Mouse (Mus musculus) lung, embryonic 15.5 days (tissue): ENCODE data around the gene Fndc3a. TPM values are rescaled to one million over a fixed set of nuclear protein-coding genes. Genes with fewer than 3 reads are reported as not detected.

Experiments
- ATAC-seq: fragments of 200-750 bp; cut with Nextera tagmentation; 2 replicates; pipeline ENCODE4 v1.8.0; 2017; ENCODE audit warnings: moderate number of reproducible peaks, borderline replicate concordance; ENCODE audit not compliant: low FRiP score, low TSS enrichment; ENCODE audit errors: extremely low read depth
- H3K27ac ChIP-seq: fragments of 300-500 bp; sonication (generic); 2 replicates; pipeline ENCODE4 v1.5.1; 2015; ENCODE audit warnings: moderate library complexity, mild to moderate bottlenecking, inconsistent platforms
- H3K27me3 ChIP-seq: fragments of 300-500 bp; sonication (generic); 2 replicates; pipeline ENCODE4 v1.6.1; 2015; ENCODE audit warnings: inconsistent platforms
- H3K36me3 ChIP-seq: fragments of 300-500 bp; sonication (generic); 2 replicates; pipeline ENCODE4 v1.6.1; 2015; ENCODE audit warnings: inconsistent platforms
- H3K4me1 ChIP-seq: fragments of 300-500 bp; sonication (generic); 2 replicates; pipeline ENCODE4 v1.6.1; 2015; ENCODE audit warnings: inconsistent platforms
- H3K4me2 ChIP-seq: fragments of 300-500 bp; sonication (generic); 2 replicates; pipeline ENCODE4 v1.6.1; 2015; ENCODE audit warnings: inconsistent platforms, mild to moderate bottlenecking, moderate library complexity
- H3K4me3 ChIP-seq: fragments of 300-500 bp; sonication (generic); 2 replicates; pipeline ENCODE4 v1.5.1; 2015; ENCODE audit warnings: mild to moderate bottlenecking, inconsistent platforms
- H3K9ac ChIP-seq: fragments of 300-500 bp; sonication (generic); 2 replicates; pipeline ENCODE4 v1.6.1; 2015; ENCODE audit warnings: inconsistent platforms
- H3K9me3 ChIP-seq: fragments of 300-500 bp; sonication (generic); 2 replicates; pipeline ENCODE4 v1.6.1; 2016; ENCODE audit warnings: inconsistent platforms
- WGBS: fragments of 180-500 bp; shearing (Covaris S2); methylation state at CpG from one replicate; pipeline ENCODE4 v1.1.7; 2015; 5-methylcytosine and 5-hydroxymethylcytosine counted together
- polyA plus RNA-seq: library from polyadenylated mRNA; unstranded; fragments of >200 nt; fragmentation: Nextera tagmentation; extraction: Ambion mirVana; gene quantifications from 2 replicates; pipeline ENCODE4 v1.2.1, GENCODE M21; 2015

The Fndc3a gene
- polyA plus RNA-seq, 1 experiment from 2014 or later: 34.0 TPM

DNA sequence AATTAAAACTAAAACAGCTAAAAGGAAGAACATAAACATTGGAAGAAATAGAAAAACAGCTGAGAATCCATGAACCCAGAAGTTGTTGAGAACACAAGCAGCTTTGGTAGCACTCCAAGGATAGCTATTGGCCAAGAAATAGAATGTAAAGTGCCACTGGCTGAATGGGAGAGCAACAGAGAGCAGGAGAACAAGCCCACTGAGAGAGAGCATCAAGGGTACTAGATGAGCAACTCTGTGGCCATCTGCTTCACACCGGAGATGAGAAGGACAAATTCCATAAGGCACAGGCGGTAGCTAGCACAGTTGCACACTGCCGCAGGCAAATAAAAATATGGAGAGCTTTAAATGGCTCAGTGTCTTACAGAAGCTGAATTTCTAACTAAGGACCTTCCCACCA lies 219.4 kb downstream of the Fndc3a start:
- H3K27ac ChIP-seq: no peak overlapping the region
- no peak overlapping the region for H3K4me2 ChIP-seq
- H3K9me3 ChIP-seq: no peaks in the 10 kb centered on the region
- H3K4me3 ChIP-seq: no peak overlapping the region
- no peak for ATAC-seq
- H3K9ac ChIP-seq: no peak overlapping the region
- no peaks in the 10 kb centered on the region for H3K4me1 ChIP-seq
- H3K36me3 ChIP-seq: no peaks in the 10 kb centered on the region
- H3K27me3 ChIP-seq: no peaks in the 10 kb centered on the region
- 90% methylated on average over 3 of the region's 3 CpGs for WGBS

Other genes with a start within 250 kb of the Fndc3a start
- not detected in 2 replicates for gene Gm9195, start 218.2 kb downstream of the Fndc3a start, polyA plus RNA-seq